Mouse (Mus musculus): ENCODE measurements around the gene Fos.
"Not testable (repeated sequence)": the region's sequence is repeated elsewhere in the genome, so short reads cannot be mapped to it uniquely, and the experiment has no call there.

Gene Fos

DNA sequence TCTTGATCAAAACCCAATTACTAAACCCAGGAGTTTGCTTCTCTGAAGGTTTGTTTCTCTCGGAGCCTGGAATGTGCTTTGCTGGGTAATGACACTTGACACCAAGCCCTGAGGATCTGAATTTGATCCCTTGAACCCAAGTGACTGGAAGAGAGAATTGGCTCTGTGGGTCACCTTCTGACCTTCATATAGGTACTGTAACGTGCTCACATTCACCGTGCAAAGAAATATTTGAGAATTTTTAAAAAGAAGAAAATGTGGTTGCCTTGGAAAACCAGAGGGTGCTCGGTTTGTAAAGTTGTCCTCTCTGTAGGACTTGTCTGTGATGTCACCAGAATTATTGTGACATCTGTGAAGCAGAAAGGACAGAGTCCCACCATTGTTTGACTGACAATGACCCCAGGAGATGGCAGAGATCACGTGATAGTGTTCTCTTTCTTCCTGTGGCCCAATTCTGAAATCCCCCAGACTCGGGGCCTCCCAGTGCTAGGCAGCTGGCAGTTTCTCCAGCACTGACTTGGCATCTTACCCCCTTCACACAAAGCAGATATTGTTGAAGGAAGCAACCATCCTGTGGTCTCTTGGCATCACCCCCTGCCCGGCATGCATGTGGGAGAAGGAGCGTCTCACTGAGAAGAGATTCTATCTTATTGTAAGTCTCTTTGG, 50.6 kb downstream of the Fos start:
- peak; percentile 36 to 51 for DNase-seq

DNA sequence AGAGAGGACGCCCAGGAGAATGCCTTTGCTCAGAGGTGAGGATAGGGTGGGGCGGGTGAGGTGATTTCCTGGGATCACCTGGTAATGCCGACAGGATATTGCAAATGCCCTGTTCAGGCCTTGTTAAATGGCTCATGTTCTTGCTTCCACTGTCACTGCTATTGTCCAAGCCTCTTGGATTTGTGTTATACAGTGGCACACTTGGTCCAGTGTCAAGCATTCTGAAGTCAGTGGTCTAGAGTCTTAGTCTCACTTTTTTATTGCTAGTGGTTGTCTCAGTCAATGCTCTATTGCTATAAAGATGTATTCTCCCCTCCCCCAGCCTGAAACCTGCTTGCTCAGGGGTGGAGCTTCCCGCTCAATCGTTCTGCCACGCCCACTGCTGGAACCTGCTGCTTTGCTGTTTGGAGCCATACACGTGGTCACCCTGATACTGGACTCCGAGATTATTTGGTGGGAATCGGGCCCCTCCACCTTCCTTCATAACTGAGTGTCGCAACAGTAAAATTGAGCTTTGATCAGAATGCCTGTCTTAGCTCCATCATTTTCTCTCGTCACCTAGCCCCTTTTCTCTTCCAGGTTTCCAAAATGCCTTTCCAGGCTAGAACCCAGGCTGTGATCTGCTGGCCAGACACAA, 51.3 kb downstream of the Fos start:
- DNase-seq: not testable (repeated sequence)
